Mouse (Mus musculus) cerebellum, postnatal 36 days (tissue): ENCODE data around the gene Axin2.
A peak's percentile ranks its signal among the peaks of the same experiment; 100 is the strongest.
"Not testable (repeated sequence)": the region's sequence is repeated elsewhere in the genome, so short reads cannot be mapped to it uniquely, and the experiment has no call there.

Source experiments
- DNase-seq, 2 experiments: peaks; one replicate each; pipeline ENCODE4 v3.0.0; 2021 to 2022; ENCODE audit warnings: mixed read lengths in 2 of 2

Axin2 gene

GRCm38 (mm10) chr11:108920158-108920635 is at the start of gene Axin2:
TSS of gene Axin2 (plus strand) at chr11:108920349.
- DNase-seq = peak; percentile 85 to 90

DNA sequence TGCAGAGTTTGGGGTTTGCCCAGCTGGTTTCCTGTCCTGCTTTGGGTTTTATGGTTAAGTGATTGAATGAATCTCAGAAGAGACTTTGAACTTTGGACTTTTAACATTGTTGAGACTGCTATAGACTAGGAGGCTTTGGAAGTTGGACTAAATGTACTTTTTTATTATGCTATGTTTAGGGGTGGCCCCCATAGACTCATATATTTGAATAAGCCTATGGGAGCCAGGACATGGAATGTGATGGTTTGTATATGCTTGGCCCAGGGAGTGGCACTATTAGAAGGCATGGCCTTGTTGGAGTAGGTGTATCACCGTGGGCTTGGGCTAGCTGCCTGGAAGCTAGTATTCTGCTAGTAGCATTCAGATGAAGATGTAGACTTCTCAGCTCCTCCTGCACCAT is 48.9 kb upstream of the Axin2 start:
- DNase-seq = not testable (repeated sequence)

DNA sequence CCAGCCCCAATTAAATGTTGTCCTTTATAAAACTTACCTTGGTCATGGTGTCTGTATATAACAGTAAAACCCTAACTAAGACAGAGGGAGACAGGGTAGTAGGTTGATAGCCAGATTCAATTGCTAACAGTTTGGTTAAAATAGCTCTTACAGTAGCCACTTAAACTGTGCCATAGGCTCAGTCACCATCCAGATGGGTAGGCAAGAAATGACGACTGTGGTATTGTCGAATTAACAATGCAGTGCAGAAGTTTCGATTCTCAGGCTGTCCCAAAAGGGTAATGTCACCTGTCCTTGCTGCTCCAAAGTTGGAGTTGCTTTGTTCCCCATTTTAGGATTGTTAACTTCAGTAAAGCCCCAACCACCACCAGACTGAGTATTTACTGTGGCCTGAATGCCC is 48.4 kb upstream of the Axin2 start:
- DNase-seq = no peak

GRCm38 (mm10) chr11:108876633-108877205 is 43.4 kb upstream of the Axin2 start:
- no peak for DNase-seq

DNA sequence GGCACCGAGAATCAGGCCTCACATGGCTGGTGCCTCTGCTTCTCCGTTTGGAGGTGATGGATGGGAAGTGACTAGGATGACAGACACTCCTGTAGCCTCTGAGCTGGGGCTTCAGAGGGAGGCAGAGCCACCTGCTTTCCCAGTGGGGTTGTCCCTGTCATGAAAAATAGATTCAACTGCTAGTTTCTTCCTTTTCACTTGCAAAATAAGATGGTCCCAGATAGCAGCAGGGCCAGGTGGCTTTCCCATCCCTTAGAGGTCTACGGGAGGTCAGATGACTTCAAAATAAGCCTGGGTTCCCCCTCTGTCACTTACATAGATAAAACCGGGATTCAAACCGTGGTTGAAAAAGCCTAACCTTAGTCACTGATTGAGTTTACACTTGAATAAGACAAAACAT is 42.6 kb upstream of the Axin2 start:
- DNase-seq = no peak

DNA sequence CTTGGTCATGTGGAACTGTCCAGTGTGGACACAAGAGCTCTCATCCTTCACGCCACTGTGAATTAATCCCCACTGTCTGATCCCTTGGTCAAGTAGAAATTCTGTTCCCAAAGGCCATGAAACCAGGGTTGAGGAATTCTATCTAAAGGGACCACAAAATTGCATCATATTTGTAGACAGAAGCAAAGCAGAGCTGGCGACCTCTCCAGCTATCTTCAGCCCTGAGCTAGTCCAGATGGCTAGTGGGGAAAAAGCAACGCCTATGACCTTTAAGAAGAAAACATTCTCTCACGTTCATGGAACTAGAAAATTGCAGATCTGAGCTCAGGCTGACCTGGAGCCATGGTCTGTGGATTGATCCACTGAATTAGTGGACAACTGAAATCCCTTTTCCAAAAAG is 39.6 kb upstream of the Axin2 start:
- no peak for DNase-seq

DNA sequence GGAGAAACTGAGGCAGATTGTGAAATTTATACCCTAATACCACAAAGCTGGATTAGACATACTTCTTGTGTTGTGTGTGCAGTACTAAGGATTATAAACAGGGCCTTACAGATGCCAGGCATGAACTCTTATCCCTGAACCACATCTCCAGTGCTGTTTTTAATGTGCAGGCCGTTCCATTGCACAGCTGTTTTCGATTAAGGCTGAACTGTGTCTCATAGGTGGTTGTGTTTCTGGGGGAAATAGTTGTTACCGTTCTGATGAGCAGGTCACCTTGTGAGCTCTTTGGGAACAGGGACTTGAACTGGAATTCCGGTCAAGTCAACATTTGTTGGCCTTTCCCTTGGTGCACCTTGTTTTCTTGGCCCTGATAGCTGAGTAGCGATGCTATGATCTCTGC is 38.5 kb upstream of the Axin2 start:
- no peak for DNase-seq

DNA sequence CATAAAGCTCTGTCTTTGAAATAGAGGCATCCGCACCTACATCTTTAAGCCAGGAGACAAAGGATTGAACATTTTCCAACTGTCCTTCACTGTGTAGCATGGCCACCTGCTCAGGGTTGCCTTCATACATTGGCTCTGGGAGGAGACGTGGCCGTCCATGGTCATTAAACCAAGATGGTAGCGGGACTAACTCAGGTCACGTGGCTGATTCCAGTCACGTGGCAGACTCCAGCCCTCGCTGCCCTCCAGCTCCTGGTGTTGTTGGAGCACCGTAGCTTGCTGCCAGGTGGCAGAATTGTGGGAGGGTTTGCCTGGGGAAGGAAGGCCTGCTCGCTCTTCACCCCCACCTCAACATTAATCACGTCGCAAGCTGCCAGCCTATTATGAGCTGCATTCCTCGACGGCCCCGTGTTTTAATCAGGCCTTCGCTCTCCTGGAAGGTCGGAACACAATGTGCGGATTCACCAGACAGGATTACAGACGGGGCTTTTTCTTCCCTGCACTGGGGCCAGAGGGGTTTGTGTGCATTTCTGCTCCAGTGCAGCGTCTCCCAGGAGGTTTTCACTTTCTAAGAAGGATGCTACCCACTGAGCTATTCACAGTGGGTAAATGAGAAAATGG is 34.8 kb upstream of the Axin2 start:
- DNase-seq = no peak

- DNase-seq = no peak
Measured at GRCm38 (mm10) chr11:108886060-108886459, 34.1 kb upstream of the Axin2 start.

GRCm38 (mm10) chr11:108889121-108889520 is 31.0 kb upstream of the Axin2 start:
- DNase-seq = no peak

DNA sequence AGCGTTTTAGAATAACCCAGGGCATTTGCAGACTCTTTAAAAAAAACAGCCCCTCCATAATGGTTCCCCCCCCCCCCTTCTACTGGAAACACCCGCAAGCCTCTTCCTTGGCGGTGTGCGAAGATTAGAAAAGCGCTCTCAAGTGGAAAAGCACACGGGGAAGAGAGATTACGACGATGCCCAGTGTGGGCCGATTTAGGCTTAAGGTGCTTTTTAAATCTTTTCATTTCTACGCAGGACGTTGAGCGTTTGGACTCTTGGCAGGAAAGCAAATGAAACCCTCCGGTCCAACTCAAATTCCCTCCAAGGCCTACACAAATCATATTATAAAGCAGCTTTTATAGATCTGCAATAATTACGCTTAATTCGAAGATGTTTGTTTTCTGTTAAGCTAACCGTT is 29.6 kb upstream of the Axin2 start:
- no peak for DNase-seq

DNA sequence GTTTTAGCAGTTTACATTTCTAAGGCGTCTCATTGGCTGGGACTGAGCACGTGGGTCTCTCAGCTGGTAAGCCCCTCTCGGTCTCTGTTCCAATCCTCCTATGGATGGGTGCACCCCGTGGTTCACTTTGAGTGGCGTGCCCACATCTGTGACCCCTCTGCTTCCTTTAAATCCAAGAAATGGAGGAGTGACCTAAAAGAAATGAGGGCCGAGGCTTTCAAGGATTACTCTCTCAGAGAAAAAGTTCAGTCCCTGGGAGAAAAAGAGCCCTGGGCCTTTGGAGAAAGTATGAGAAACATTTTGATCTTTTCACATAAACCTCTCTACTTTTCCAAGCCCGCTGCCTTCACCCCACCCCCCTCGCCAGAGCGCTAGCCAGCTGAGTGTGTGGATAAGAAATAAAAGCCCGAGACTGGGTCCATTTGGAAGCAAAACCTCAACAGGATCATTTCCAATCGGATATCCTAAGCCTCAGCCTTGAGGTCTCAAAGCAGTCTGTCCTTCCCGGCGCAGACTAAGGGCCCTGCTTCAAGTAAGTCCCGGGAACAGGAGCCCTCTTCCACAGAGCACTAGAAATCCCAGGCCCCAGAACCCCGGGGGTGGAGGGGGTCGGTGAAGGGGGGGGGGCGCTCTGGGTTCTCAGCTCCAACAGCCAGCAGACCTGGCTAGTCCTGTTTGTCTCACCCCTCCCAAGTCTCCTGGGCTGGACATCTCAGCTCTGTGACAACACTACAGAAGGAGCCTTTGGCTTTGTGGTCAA is 28.9 kb upstream of the Axin2 start:
- no peak for DNase-seq

DNA sequence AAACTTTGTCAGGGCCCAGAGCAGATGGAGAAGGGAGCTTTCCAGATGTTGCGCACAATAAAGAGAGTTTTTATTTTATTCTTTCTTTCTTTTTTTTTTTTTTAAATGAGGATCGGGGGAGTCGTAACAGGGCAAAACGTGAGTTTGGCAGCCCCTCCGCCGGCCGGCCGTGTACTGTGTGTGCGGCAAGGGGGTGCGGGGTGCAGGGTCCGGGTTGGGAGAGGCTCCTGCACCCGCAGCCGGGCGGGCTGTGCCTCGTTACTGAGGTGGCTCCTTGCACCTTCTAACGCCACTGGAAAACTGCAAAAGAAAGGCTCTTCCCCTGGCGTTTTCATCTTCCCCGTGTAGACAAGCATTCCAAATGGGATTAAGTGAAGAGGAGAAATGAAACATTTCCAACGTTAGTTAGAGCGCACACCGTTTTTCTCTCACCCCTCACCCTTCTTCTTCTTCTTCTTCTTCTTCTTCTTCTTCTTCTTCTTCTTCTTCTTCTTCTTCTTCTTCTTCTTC is 28.2 kb upstream of the Axin2 start:
- no peak for DNase-seq

- DNase-seq = no peak
Measured at GRCm38 (mm10) chr11:108892406-108892805, 27.7 kb upstream of the Axin2 start.

DNA sequence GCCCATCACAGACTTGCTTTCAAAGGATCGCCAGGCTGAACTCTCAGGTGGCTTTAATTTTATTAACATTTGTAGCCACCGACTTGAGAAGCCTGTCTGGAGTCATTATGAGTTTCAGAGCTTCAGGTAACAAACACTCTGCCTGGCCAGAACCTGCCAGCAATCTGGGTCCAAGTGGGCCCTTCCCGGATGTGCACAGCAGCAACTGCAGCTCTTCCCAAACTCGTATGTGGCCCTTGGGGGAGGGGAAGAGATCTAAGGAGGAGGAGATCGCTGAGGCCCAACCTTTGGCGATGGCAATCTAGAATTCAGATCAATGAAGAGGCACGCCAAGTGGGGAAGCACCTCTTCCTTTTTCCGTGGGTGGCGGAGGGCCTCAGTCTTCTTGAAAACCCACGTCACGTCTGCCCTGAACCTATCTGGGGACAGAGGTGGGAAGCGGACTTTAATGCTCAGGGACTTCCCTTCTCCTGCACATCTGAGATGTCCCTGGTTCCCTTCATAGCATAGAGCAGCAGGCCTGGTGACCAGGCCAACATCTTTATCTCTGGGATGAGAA is 26.8 kb upstream of the Axin2 start:
- no peak for DNase-seq

DNA sequence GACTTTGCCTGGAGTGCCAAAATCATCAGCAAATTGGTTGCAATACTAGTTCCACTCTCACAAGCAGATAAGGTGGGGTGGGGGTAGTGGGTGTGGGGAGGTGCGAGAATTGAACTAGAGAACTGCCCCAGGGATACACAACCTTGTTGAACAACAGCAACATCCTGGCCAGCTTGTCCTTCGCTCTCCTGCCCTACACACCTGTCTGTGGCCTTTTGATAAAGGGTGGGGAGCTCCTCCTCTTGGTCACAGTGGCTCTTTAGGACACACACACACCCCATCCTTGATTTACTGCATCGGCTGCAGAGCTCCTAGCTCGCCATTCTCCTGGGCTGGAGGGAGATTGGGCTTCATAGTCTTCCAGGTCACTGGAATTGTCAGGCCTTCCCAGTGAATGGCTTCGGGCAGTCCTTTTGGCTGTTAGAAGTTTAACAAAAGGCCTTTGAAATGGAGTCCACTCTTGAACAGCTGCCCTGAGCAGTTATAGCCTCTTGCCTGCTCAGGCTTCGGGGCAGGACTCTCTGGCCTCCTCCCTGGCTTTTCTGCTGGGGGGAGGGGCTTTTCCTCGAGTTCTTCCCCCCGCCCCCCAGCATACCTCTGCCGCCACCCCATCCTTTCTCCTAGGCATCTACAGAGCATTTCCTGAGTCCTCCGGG is 26.2 kb upstream of the Axin2 start:
- DNase-seq = no peak

DNA sequence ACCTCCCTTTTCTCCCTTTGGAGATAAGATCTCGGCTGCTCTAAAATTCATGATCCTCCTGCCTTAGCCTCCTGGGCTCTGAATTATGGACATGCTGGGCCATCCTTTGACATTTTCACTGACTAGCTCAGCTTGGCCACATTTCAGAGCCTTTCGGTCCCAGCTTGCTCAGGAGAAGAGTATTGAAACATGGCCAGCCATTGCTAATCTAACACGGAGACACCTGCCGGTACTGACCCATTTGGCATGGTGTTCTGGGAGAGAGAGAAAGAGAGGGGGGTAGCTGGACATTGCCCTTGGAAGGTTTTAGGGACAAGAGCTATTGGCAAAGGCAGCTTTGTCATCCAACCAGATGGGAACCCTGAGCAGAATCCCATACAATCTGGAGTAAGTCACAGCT is 23.1 kb upstream of the Axin2 start:
- DNase-seq = peak; percentile 63

- DNase-seq = no peak
Measured at GRCm38 (mm10) chr11:108898063-108898462, 22.1 kb upstream of the Axin2 start.

GRCm38 (mm10) chr11:108898483-108898882 is 21.7 kb upstream of the Axin2 start:
- DNase-seq = no peak

DNA sequence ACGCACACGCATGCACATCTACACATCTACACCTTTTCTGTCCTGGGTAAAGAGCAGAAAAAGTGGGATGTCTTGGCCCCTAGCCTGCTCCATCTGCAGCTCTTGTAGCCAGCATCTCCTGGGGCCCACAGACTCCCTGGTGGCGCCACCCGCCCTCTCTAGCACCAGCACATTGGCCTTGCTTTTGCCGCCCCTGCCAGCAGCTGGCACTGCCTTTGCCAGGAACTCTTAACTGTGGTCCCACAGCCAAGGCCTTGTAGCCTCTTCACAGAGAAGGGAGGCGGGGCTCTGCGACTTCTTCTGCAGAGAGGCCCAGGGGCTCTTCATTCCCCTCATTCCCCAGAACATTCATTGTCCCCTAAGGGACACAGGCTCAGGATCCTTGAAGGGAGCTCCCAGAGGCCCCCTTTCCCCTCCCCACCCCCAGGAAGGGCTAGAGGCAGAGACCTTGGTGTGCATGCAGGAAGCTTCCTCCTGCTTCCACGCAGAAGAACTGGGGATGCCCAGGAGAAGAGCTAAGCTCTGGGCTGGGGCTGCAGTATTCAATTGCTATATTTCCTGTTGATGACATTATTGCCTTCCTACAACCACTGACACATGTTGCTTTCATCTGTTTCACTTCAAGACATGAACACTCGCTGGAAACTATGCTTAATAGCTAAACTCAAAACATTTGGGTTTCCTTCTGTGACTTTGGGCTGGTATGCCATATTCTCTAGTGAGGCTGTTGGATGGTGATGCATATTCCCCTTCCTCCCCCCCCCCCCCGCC is 19.2 kb upstream of the Axin2 start:
- DNase-seq = no peak

DNA sequence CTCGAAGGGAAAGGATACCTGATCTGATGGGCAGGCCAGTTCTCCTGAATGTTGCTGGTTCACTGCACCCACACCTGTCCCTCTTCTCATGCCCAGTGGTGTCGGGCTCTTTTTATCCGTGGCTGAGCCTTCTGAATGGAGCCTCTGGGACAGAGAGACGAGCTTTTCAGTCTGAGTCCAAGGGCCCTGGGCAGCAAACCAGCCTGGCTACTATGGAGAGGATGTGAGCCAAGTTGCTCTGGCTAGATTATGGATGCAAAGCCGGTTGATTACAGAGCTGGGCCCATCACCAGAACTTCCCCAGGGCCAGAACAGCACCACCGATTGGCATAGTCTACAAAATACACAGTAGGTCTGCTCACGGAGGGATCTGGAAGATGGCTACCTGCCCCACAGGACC is 18.5 kb upstream of the Axin2 start:
- DNase-seq = peak in 1 of 2 experiments; percentile 27

GRCm38 (mm10) chr11:108902303-108902702 is 17.8 kb upstream of the Axin2 start:
- DNase-seq = no peak
